Mouse (Mus musculus): ENCODE data around the gene Osbpl11.
A peak's percentile ranks its signal among the peaks of the same experiment; 100 is the strongest.
"Not testable (repeated sequence)": the region's sequence is repeated elsewhere in the genome, so short reads cannot be mapped to it uniquely, and the experiment has no call there.

Osbpl11 gene

GRCm38 (mm10) chr16:33178278-33179074 is 6.4 kb upstream of the Osbpl11 start:
- peak; percentile 37 for DNase-seq

- not testable (repeated sequence) for DNase-seq
Measured at GRCm38 (mm10) chr16:33179222-33179621, 5.6 kb upstream of the Osbpl11 start.

- no peak for DNase-seq
Measured at GRCm38 (mm10) chr16:33179911-33180310, 5.0 kb upstream of the Osbpl11 start.

GRCm38 (mm10) chr16:33180793-33181192 is 4.1 kb upstream of the Osbpl11 start:
- DNase-seq: no peak

GRCm38 (mm10) chr16:33185261-33186046 is 583 bp downstream of the Osbpl11 start:
- DNase-seq: peak; percentile 65

- DNase-seq: no peak
Measured at GRCm38 (mm10) chr16:33186134-33186533, 1.3 kb downstream of the Osbpl11 start.

GRCm38 (mm10) chr16:33188076-33188475 is 3.2 kb downstream of the Osbpl11 start:
- DNase-seq: no peak

GRCm38 (mm10) chr16:33191671-33192091 is 6.8 kb downstream of the Osbpl11 start:
- DNase-seq: peak; percentile 64

GRCm38 (mm10) chr16:33192280-33192679 is 7.4 kb downstream of the Osbpl11 start:
- DNase-seq: no peak

GRCm38 (mm10) chr16:33193649-33194048 is 8.8 kb downstream of the Osbpl11 start:
- peak; percentile 62 for DNase-seq

- DNase-seq: peak; percentile 40
Measured at GRCm38 (mm10) chr16:33195686-33196313, 10.9 kb downstream of the Osbpl11 start.

- DNase-seq: no peak
Measured at GRCm38 (mm10) chr16:33196578-33196977, 11.7 kb downstream of the Osbpl11 start.

- DNase-seq: no peak
Measured at GRCm38 (mm10) chr16:33200589-33200988, 15.7 kb downstream of the Osbpl11 start.

GRCm38 (mm10) chr16:33210812-33211211 is 25.9 kb downstream of the Osbpl11 start:
- DNase-seq: no peak

- DNase-seq: no peak
Measured at GRCm38 (mm10) chr16:33216313-33217003, 31.6 kb downstream of the Osbpl11 start.

- DNase-seq: not testable (repeated sequence)
Measured at GRCm38 (mm10) chr16:33217553-33218085, 32.7 kb downstream of the Osbpl11 start.

- no peak for DNase-seq
Measured at GRCm38 (mm10) chr16:33222482-33222881, 37.6 kb downstream of the Osbpl11 start.

GRCm38 (mm10) chr16:33224381-33224780 is 39.5 kb downstream of the Osbpl11 start:
- no peak for DNase-seq

- no peak for DNase-seq
Measured at GRCm38 (mm10) chr16:33234128-33234527, 49.3 kb downstream of the Osbpl11 start.

GRCm38 (mm10) chr16:33236151-33236550 is 51.3 kb downstream of the Osbpl11 start:
- no peak for DNase-seq

- DNase-seq: no peak
Measured at GRCm38 (mm10) chr16:33239305-33239704, 54.4 kb downstream of the Osbpl11 start.

GRCm38 (mm10) chr16:33242046-33242445 is 57.2 kb downstream of the Osbpl11 start:
- DNase-seq: peak; percentile 24

All from lung, postnatal 10 days (tissue).